Comparison of ENCODE assay signal across 12 mouse cellular contexts in the genomic region with DNA sequence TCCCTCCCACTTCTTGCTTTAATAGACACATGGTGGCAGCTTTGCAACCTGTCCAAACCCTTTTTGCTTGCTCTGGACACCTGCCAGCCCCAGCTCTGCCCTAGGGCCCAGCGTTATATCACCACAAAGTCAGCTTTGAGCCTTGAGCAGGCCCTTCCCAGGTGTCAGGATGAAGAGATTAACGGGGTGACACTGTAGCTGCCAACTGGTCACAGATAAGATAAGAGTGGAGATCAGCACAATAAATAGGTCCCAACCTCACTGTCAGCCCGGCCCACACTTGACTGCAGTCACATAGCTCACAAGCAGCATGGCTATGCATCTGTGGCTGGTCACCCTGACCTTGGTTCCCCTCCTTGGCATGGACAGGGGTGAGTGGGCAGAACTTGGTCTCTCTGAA. TPM values are rescaled to one million over a fixed set of nuclear protein-coding genes. Genes with fewer than 3 reads are reported as not detected.
DNase-seq lines count a peak whose midpoint lies in the region; ATAC-seq and TF ChIP-seq lines count a peak whose summit lies in the region.
"Had no signal": no experiment of that assay in that cellular context is flagged by ENCODE, and none has a peak within 500 bp of the region (broad histone marks: within the 10 kb centered on the region; RNA-seq: fewer than 3 reads in every experiment).

A gene (plus strand): TSS at position 268 of the 400 bp plus-strand sequence.

- H3K4me1 ChIP-seq in thymus, adult 2 months (replicated peaks; ENCODE audit: control insufficient read depth, insufficient read depth, low read length): no peaks in the 10 kb centered on the region
- H3K4me1 ChIP-seq in liver, embryonic 12.5 days: peaks cover 9% of the 10 kb centered on the region
- H3K4me1 ChIP-seq in midbrain, embryonic 15.5 days: no peaks in the 10 kb centered on the region
- H3K4me1 ChIP-seq: lung, embryonic 15.5 days; neural tube, embryonic 13.5 days had no signal

- 38% methylated on average over 3 of the region's 3 CpGs for WGBS in thymus, adult 2 months
- WGBS in liver, embryonic 12.5 days (ENCODE audit: insufficient replicate concordance): 12% methylated on average over 3 of the region's 3 CpGs
- WGBS in midbrain, embryonic 15.5 days: 61% methylated on average over 3 of the region's 3 CpGs

- H3K27ac ChIP-seq in thymus, adult 2 months (ENCODE audit: control insufficient read depth, insufficient read depth, low read length): no peak within 1 kb of the TSS
- no peak within 1 kb of the TSS for H3K27ac ChIP-seq in liver, embryonic 12.5 days
- H3K27ac ChIP-seq in midbrain, embryonic 15.5 days: no peak within 1 kb of the TSS
- H3K27ac ChIP-seq: lung, embryonic 15.5 days; neural tube, embryonic 13.5 days had no signal

- H3K9me3 ChIP-seq in liver, embryonic 12.5 days (replicated peaks): no peaks in the 10 kb centered on the region
- no peaks in the 10 kb centered on the region for H3K9me3 ChIP-seq in midbrain, embryonic 15.5 days
- H3K9me3 ChIP-seq: lung, embryonic 15.5 days; neural tube, embryonic 13.5 days had no signal

- H3K4me3 ChIP-seq in thymus, adult 2 months (ENCODE audit: control insufficient read depth, insufficient read depth, low read length): no peak within 1 kb of the TSS
- H3K4me3 ChIP-seq in liver, embryonic 12.5 days: no peak within 1 kb of the TSS
- no peak within 1 kb of the TSS for H3K4me3 ChIP-seq in midbrain, embryonic 15.5 days
- H3K4me3 ChIP-seq: lung, embryonic 15.5 days; neural tube, embryonic 13.5 days had no signal

- H3K27me3 ChIP-seq in thymus, adult 2 months (ENCODE audit: control insufficient read depth, insufficient read depth, low read length): no peaks in the 10 kb centered on the region
- H3K27me3 ChIP-seq in liver, embryonic 12.5 days (replicated peaks): no peaks in the 10 kb centered on the region
- no peaks in the 10 kb centered on the region for H3K27me3 ChIP-seq in midbrain, embryonic 15.5 days (replicated peaks)
- H3K27me3 ChIP-seq: lung, embryonic 15.5 days; neural tube, embryonic 13.5 days had no signal

- intact Hi-C loops in heart, postnatal 10 days (cut with DNase I): no loop called here

- H3K36me3 ChIP-seq in thymus, adult 2 months (ENCODE audit: control insufficient read depth, insufficient read depth, low read length): no peaks in the 10 kb centered on the region
- H3K36me3 ChIP-seq in liver, embryonic 12.5 days: no peaks in the 10 kb centered on the region
- no peaks in the 10 kb centered on the region for H3K36me3 ChIP-seq in midbrain, embryonic 15.5 days (replicated peaks)
- H3K36me3 ChIP-seq: lung, embryonic 15.5 days; neural tube, embryonic 13.5 days had no signal

- no peak for TF ChIP-seq POLR2A in thymus, adult 2 months (IDR thresholded peaks at IDR 0.05; ENCODE audit: control insufficient read depth, extremely low read depth, insufficient read depth, low read length, poor library complexity)

- ATAC-seq in liver, embryonic 12.5 days: peak; percentile 73
- no peak for ATAC-seq in midbrain, embryonic 15.5 days (replicated peaks)
- ATAC-seq: inflammation-experienced regulatory T-cells, adult 6 months had no signal

- no peak within 1 kb of the TSS for H3K9ac ChIP-seq in liver, embryonic 12.5 days
- H3K9ac ChIP-seq in midbrain, embryonic 15.5 days: no peak within 1 kb of the TSS
- H3K9ac ChIP-seq: lung, embryonic 15.5 days; neural tube, embryonic 13.5 days had no signal

- no peak within 1 kb of the TSS for H3K4me2 ChIP-seq in liver, embryonic 12.5 days
- H3K4me2 ChIP-seq in midbrain, embryonic 15.5 days: no peak within 1 kb of the TSS
- H3K4me2 ChIP-seq: lung, embryonic 15.5 days; neural tube, embryonic 13.5 days had no signal

- TF ChIP-seq CTCF in thymus, adult 2 months (IDR thresholded peaks at IDR 0.05; ENCODE audit: borderline replicate concordance, control insufficient read depth, extremely low read depth, insufficient read depth, low read length, poor library complexity): no peak

- no peak for DNase-seq in thymus, adult 2 months
- no peak for DNase-seq in thymus, postnatal 4 days
- DNase-seq in heart, postnatal 10 days: peak; percentile 45 to 53
- peak; percentile 66 for DNase-seq in testis, postnatal 10 days (ENCODE audit: low spot score)
- DNase-seq in cerebellum, postnatal 4 days (ENCODE audit: low spot score in 2 of 2): no peak
- no peak for DNase-seq in frontal cortex, adult 2 months (ENCODE audit: extremely low spot score in 1 of 2, low spot score in 1 of 2)
- DNase-seq: thymus, postnatal 36 days had no signal

RNA-seq across cellular contexts. Expression of the gene that starts here (rescaled TPM):
- 7.1 and 15.8 TPM in 2 replicates for polyA plus RNA-seq in thymus, adult 2 months (2012; rRNA removed)
- 1 to 10 TPM; 1.1 to 2.1 TPM for total RNA-seq in heart, postnatal 10 days (2021)
- polyA plus RNA-seq in liver, embryonic 12.5 days (2016; fragmentation: Nextera tagmentation; extraction: Ambion mirVana): 0.58 TPM in 1 of 2 replicates, not detected in the other
- not detected in 2 replicates for polyA plus RNA-seq in midbrain, embryonic 15.5 days (2015; fragmentation: Nextera tagmentation; extraction: Ambion mirVana)
- polyA plus RNA-seq in frontal cortex, adult 2 months (2012; rRNA removed): not detected in 2 replicates
- polyA plus RNA-seq: inflammation-experienced regulatory T-cells, adult 6 months; neural tube, embryonic 13.5 days had no signal

Comparison
In these comparisons a context has a peak if more than half of its experiments do, and no peak if none do; other contexts are left out.
1. Peak in ATAC-seq in liver, embryonic 12.5 days; RNA of the gene not detected or under 1 TPM.
2. DNase-seq: peak in heart, postnatal 10 days (2 of 2) and testis, postnatal 10 days (single experiment); none in thymus, adult 2 months (single experiment), thymus, postnatal 4 days (single experiment), cerebellum, postnatal 4 days (0 of 2) and frontal cortex, adult 2 months (0 of 2).